34 mouse cellular contexts compared by ENCODE assay signal in the genomic region with DNA sequence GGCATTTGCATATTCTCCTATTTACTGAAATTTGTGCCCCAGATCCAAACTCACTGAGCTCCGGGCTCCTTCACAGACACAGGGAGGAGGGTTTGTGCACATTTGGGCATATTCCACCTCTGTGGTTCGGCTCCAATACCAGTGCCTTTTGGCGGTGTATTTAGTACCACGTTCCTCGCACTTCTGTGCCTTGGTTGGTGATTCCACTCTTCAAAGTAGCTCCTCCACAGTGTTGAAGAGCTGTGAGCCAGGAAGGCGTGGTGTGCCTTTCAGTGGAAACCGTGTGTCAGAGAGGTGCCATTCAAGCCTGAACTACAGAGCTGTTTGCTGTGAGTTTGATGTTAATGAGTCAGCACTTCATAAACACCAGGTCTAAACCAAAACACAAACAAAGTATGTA.
"Had no signal": no experiment of that assay in that cellular context is flagged by ENCODE, and none has a peak within 500 bp of the region (broad histone marks: within the 10 kb centered on the region; RNA-seq: fewer than 3 reads in every experiment).

No protein-coding gene starts in this region.

- H3K27ac ChIP-seq: heart, embryonic 13.5 days; heart, embryonic 15.5 days; hindbrain, embryonic 10.5 days; hindbrain, embryonic 12.5 days; hindbrain, embryonic 13.5 days; hindbrain, embryonic 14.5 days; hindbrain, embryonic 15.5 days; hindbrain, postnatal 0 days; intestine, embryonic 15.5 days; kidney, embryonic 15.5 days; kidney, postnatal 0 days; layer of hippocampus, adult 2 months; left cerebral cortex, adult 2 months had no signal

- H3K27me3 ChIP-seq: heart, embryonic 13.5 days; heart, embryonic 15.5 days; hindbrain, embryonic 12.5 days; hindbrain, embryonic 13.5 days; hindbrain, embryonic 15.5 days; intestine, embryonic 15.5 days; kidney, embryonic 15.5 days had no signal

- H3K9me3 ChIP-seq: heart, embryonic 13.5 days; heart, embryonic 15.5 days; hindbrain, embryonic 10.5 days; hindbrain, embryonic 12.5 days; hindbrain, embryonic 13.5 days; hindbrain, embryonic 15.5 days; intestine, embryonic 15.5 days; kidney, embryonic 15.5 days had no signal

- H3K36me3 ChIP-seq: heart, embryonic 13.5 days; heart, embryonic 15.5 days; hindbrain, embryonic 10.5 days; hindbrain, embryonic 12.5 days; hindbrain, embryonic 13.5 days; hindbrain, embryonic 15.5 days; intestine, embryonic 15.5 days; kidney, embryonic 15.5 days had no signal

- H3K4me1 ChIP-seq: heart, embryonic 15.5 days; hindbrain, embryonic 15.5 days; intestine, embryonic 15.5 days; kidney, embryonic 15.5 days had no signal

- H3K9ac ChIP-seq: heart, embryonic 13.5 days; heart, embryonic 15.5 days; hindbrain, embryonic 12.5 days; hindbrain, embryonic 13.5 days; hindbrain, embryonic 14.5 days; hindbrain, embryonic 15.5 days; intestine, embryonic 15.5 days; kidney, embryonic 15.5 days had no signal

- DNase-seq: heart, postnatal 10 days; heart, postnatal 14 days; heart, postnatal 36 days; heart, postnatal 4 days; kidney, adult 11 months; kidney, adult 18-20 months; kidney, adult 2 months; kidney, adult 8-10 months; kidney, adult 9 months; kidney, postnatal 10 days; kidney, postnatal 14 days; kidney, postnatal 25 days; kidney, postnatal 36 days; kidney, postnatal 4 days; layer of hippocampus, adult 9-11 months; layer of hippocampus, postnatal 36 days had no signal

- H3K4me2 ChIP-seq: heart, embryonic 11.5 days; heart, embryonic 13.5 days; heart, embryonic 15.5 days; hindbrain, embryonic 12.5 days; hindbrain, embryonic 13.5 days; hindbrain, embryonic 14.5 days; hindbrain, embryonic 15.5 days; intestine, embryonic 15.5 days; kidney, embryonic 15.5 days had no signal

- H3K4me3 ChIP-seq: heart, embryonic 13.5 days; heart, embryonic 15.5 days; hindbrain, embryonic 10.5 days; hindbrain, embryonic 12.5 days; hindbrain, embryonic 13.5 days; hindbrain, embryonic 15.5 days; intestine, embryonic 15.5 days; kidney, embryonic 15.5 days; layer of hippocampus, adult 2 months; left cerebral cortex, adult 2 months had no signal

- ATAC-seq: hindbrain, embryonic 16.5 days; hindbrain, postnatal 0 days; inflammation-experienced regulatory T-cells, adult 6 months; intestine, embryonic 15.5 days; intestine, embryonic 16.5 days; intestine, postnatal 0 days had no signal
